Mouse (Mus musculus) kidney, postnatal 36 days (tissue): ENCODE results near the gene BC048679.
"Not testable (repeated sequence)": the region's sequence is repeated elsewhere in the genome, so short reads cannot be mapped to it uniquely, and the experiment has no call there.

ENCODE experiments used
- DNase-seq, 2 experiments: peaks; one replicate each; pipeline ENCODE4 v3.0.0; 2021 to 2022; ENCODE audit warnings: mixed read lengths in 2 of 2

The BC048679 gene

GRCm38 (mm10) chr7:81498181-81498580 lies at the start of gene BC048679:
TSS of gene BC048679 (minus strand) at chr7:81498281.
- no peak for DNase-seq

- no peak for DNase-seq
Observed at GRCm38 (mm10) chr7:81542934-81543333, 44.9 kb upstream of the BC048679 start.

GRCm38 (mm10) chr7:81541924-81542524 lies 43.9 kb upstream of the BC048679 start:
- DNase-seq: peak; percentile 58 to 83

- DNase-seq: peak in 1 of 2 experiments; percentile 8
Observed at GRCm38 (mm10) chr7:81540999-81541398, 42.9 kb upstream of the BC048679 start.

GRCm38 (mm10) chr7:81539565-81539964 lies 41.5 kb upstream of the BC048679 start:
- DNase-seq: no peak

GRCm38 (mm10) chr7:81538070-81538675 lies 40.1 kb upstream of the BC048679 start:
- peak in 1 of 2 experiments; percentile 30 for DNase-seq

DNA sequence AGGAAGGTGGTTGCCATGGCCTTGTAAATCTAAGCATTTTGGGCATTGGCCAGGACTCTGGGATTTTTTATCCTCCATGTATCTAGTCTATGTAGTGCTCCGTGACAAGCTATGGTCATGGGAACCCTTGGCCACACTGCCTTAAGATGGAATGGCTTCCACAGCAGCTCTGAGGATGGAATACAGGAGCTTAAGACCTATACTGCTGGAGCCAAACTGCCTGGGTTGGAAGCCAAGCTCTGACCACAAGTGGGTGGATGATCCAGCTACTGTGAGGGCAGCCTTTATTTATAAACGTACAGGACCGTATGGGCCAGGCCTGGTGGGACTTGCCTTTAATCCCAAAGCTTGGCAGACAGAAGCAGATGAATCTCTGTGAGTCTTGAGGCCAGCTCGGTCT lies 38.4 kb upstream of the BC048679 start:
- DNase-seq: no peak

- DNase-seq: no peak
Observed at GRCm38 (mm10) chr7:81531462-81531861, 33.4 kb upstream of the BC048679 start.

DNA sequence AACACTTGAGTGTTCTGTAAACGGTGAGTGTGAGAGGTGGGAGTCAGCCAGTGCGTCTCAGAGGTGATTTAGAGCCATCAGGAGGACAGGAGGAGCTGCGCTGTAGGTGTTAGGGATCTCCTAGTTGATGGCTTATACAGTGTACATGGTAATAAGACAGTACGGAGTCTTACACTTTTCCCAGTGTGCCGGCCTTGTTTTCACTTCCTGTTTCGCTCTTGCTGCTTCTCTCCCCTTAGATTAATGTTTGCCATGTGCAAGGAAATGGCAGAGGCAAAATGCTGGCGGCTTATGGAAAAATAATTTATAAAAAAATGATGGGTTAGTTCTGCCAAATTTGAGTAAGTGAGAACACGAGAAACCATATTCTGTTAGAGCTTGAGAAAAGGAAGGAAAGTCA lies 30.8 kb upstream of the BC048679 start:
- no peak for DNase-seq

DNA sequence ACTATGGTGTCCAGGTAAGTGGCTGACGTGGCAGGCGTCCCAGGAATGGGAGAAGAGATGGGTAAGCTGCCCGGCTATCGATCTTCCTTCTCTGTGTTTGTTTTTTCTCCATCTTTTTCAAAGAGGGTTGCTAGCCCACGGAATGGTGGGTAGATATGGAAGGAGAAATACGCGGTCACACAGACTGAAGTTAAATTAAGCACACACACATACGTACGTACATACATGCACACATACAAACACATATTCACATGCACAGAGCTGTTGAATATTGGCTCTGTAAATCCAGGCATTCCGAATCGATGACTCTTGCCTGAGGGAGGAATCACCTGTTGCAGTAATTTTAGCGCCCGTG lies 25.6 kb upstream of the BC048679 start:
- DNase-seq: no peak

DNA sequence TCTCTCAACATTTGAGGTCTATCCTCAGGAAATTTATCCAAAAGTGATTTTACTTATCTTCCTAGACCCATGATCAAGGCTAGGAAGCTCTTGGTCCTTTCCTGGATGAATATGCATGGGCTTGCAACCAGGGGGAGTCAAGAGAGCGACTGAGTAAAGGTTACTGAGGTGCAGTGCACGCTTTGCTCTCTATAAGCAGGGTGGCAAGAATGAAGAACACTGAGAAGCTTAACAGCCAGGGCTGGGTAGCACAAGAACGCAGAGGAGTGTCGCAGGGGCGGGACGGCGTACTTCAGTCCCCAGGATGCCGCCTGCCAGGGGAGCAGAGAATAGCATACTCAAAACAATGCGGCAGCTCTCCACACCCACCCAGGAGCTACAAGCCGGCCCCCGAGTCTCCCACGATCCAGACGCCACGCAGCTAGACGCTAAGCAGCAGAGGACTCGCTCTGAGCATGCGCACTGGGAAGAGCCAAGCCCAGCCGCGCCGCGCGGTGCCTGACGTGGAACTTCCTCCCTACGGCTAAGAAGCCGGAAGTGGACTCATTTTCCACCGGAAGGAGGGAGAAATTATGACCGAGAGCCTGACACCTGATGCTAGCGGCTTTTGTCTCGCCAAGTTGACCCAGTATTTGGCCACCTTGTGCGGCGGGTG lies 25.1 kb upstream of the BC048679 start:
- DNase-seq: peak; percentile 90 to 92

DNA sequence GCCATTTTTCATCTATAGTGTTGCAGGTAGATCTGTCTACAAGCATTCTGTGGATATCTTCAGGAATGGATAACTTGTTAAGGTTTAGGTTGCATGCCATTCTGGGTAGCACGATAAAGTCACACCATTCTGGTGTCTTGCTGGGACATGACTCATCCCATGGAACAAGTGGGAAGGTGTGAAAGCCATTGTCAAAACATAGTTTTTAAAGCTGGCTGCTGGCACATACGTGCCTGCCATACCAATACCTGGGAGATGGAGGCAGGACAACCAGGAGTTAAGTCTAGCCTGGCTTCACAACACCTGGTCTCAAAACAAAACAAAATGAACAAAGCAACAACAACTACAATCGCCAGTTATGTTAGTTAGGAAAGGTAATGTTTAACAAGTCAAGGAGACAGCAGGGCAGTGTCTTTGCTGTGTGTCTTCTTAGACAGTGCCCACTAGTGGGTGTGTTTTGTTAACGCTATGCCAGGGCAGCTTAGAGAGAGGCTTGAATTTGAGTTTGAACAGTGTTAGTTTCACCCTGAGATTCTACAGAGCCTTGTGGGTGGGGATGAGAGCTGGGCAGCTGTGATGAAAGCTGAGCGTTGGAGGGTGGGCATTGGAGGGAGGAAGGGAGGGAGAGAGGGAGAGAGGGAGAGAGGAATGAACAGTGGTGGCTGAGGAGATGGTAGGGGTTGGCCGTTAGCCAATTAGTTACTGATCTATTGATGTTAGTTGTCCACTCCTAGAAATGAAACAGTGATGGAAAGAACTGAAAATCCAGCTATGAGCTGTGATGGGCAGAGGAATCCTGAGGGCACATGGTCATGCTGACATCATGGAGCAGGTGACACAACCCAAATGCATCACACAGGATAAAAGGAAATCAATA lies 18.3 kb upstream of the BC048679 start:
- peak; percentile 42 to 47 for DNase-seq

- DNase-seq: peak; percentile 22 to 60
Observed at GRCm38 (mm10) chr7:81514906-81515590, 17.0 kb upstream of the BC048679 start.

DNA sequence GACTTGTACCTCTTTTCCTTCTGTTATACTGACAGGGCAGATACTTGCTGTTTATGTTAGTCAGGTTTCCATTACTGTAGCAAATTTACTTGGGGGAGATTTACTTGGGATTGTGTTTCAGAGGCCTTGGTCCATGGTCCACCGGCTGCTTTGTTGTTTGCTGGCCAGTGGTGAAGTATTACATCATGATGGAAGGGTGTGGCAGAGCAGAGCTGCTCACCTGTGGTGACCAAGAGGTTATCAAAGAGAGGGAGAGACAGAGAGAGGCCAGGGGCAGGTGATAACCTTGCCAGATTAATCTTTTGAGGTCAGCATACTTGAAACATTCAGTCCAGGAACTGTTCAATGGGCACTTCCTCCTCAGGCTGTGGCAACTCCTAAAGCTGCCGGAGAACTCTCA lies 3.0 kb upstream of the BC048679 start:
- no peak for DNase-seq

- no peak for DNase-seq
Observed at GRCm38 (mm10) chr7:81497171-81497570, 910 bp downstream of the BC048679 start.

DNA sequence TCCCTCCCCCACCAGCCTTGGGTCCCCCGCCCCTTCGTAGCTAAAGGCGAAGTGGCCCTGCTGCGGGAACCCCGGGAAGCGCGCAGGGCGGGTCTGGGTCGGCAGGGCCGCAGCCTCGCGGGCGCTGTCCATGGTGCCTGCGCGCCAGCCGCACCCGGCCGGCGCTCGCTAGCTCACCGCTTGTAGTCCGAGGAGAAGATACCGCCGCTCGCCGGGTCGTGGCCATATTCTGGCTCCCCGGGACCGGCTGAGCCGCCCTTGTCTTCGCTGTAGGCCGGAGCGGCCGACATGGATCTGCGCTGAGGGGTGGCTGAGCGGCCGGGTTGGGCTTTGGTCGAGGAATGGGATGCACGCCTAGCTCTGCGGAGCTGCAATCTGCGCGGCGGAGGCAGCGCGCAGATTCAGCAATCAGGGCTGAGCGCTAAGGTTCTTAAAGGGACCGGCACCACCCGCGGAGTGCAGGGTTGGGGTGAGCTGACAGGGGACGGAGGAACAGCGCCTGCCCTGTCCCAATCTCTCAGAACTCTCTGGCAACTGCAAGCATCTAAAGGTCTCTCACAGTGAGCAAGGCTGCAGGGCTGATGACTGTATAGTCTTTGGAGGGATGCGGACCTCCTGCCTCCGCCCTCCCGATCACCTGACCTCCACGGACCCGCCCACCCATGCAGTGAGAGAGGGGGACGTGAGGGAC lies 4.6 kb downstream of the BC048679 start, which contains the start of gene Ap3b2:
TSS of gene Ap3b2 (minus strand) at position 595 of the 691 bp plus-strand sequence.
- DNase-seq: peak; percentile 34 to 82

GRCm38 (mm10) chr7:81492628-81493027 lies 5.5 kb downstream of the BC048679 start:
- no peak for DNase-seq

GRCm38 (mm10) chr7:81489649-81490048 lies 8.4 kb downstream of the BC048679 start:
- DNase-seq: no peak

DNA sequence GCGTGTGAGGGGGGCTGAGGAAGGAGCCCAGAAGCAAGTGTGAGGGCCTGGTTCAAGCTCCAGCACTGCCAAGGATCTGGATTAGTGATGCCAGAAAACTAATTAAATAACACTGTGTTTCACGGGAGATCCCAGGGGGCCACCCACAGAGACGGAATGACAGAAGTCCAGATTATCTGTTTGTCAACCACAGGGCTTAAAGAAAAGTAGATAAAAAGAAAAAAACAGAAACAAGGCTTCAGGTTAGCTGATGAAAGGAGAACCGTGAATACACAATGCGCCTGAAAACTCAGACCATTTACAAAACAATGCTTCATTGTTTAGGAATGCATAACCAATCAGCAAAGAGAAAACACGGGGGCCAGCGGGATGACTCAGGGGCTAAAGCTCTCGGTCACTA lies 17.3 kb downstream of the BC048679 start:
- DNase-seq: no peak

GRCm38 (mm10) chr7:81479531-81480090 lies 18.5 kb downstream of the BC048679 start:
- no peak for DNase-seq

DNA sequence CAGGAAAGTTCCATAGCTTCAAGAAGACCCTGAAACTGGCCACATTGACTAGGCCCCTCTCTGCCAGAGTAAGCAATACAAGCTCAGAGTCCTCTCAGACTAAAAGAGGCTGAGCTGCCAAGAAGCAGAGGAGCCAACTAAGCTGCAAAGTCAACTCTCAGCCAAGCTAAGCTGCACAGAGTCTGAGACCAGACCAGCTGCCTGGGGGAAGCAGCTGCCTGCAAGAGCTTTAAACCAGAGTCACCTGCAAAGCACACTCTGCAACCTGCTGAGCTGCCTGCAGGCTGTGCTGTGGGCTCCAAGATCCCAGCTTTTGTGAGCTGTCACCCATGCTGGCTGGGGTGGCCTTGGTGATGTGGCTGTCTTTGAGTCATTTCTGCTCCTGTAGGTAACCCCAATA lies 19.8 kb downstream of the BC048679 start:
- DNase-seq: not testable (repeated sequence)

- DNase-seq: no peak
Observed at GRCm38 (mm10) chr7:81476833-81477232, 21.2 kb downstream of the BC048679 start.
